Mouse (Mus musculus): ENCODE measurements at regions not wholly inside any gene's neighbourhood (a gene's known extent, or its start where the extent isn't known, plus 50 kb on each side); places are given as distances from the start of the nearest gene placed in this dataset.
"Not testable (repeated sequence)": the region's sequence is repeated elsewhere in the genome, so short reads cannot be mapped to it uniquely, and the experiment has no call there.

GRCm38 (mm10) chr12:77589416-77589815, 351.5 kb downstream of the Fut8 start:
- no peak for DNase-seq

DNA sequence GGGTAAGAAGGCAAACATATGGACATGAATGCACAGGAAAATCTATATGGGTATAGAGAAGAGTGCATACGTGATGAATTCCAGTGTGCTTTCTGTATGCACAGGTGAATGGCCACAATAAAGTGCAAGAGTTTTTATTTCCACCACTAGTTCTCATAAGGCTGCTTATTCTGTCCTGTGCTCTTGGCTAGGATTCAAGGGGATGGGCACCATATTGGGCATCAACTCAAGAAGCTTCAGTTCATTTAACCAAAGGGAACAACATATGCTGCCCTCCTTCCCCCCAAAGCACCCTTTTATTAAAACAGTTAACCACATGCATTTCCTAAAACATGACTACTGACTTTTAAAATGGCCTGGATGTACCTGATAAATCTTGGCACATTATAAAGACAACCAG, 356.2 kb downstream of the Fut8 start:
- no peak for DNase-seq

DNA sequence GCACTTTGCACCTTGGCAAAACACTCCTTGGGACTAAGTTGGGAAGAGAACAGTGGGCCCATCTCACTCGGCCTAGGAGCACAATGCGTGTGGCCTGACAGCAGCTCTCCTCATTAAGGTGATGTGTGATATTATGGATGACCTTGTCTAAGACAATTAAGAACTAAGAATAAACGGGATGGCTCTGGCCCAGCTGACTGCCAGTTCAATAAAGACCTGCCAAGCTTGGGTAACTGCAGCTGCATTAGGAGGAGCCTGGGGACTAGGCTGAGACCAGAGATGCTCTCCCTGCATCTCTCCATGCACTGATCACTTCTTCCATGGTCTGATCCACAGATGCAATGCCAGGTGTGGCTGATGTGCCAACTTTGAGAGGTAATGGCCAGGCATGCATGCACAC, 356.7 kb downstream of the Fut8 start:
- peak; percentile 28 to 50 for DNase-seq

DNA sequence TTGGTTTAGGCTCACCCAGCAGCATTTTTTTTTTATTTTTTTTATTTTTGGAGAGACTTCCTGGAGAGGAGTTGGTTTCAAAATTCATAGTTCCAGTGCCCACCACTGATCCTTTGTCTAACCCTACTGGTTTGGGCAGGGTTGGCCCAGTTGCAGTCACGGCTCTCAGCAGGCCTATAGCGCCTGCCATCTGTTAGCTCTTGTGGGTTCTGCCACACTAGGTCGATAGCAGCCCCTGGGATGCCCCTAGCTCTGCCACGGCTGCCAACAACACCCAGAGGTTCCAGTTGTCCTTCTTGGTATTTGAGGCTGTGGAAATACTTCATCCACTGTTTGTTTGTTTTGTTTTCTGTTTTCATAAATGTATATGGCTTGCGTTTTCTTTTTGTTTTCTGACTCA, 357.9 kb downstream of the Fut8 start:
- DNase-seq = no peak

DNA sequence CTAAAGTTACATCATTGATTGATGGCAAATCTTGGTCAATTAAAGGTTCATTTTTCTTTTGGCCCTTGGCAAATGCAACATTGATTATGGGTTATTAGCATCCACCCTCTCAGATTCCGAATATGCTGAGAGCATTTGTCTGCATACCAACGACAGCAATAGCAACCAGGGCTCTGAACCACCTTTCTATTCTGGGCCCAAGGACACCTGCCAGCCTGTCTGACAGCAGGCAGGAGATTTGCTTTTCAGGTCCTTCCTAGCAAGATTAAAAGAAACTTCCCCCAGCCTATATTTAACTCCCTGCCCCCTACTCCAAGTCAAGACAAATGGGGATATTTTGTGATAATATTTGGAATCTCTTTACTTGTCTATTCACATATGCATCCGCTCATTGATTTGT, 358.8 kb downstream of the Fut8 start:
- DNase-seq = peak; percentile 40 to 60

- DNase-seq = peak; percentile 72 to 80
Measured at GRCm38 (mm10) chr12:77597627-77598333, 359.9 kb downstream of the Fut8 start.

DNA sequence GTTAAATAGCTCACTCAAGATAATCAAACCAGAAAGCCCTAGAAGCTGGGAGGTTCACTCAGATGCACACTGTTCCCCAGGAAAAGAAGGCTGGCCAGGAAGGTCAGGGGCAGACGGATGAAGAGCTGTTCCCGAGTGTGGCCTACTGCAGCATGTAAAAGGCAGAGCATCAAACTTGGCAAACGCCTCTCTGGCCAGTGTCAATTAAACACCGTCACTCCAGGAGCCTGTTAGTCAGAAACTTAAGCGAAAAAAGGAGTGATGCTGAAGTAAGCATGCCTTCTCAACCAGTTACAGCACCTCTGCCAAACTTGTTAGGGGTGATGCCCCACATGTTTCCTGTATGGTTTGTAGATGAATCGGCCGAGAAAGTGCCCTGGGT, 360.4 kb downstream of the Fut8 start:
- peak; percentile 35 to 37 for DNase-seq

- DNase-seq = no peak
Measured at GRCm38 (mm10) chr12:77599391-77599790, 361.5 kb downstream of the Fut8 start.

GRCm38 (mm10) chr12:77603832-77604501, 366.0 kb downstream of the Fut8 start:
- DNase-seq = no peak

DNA sequence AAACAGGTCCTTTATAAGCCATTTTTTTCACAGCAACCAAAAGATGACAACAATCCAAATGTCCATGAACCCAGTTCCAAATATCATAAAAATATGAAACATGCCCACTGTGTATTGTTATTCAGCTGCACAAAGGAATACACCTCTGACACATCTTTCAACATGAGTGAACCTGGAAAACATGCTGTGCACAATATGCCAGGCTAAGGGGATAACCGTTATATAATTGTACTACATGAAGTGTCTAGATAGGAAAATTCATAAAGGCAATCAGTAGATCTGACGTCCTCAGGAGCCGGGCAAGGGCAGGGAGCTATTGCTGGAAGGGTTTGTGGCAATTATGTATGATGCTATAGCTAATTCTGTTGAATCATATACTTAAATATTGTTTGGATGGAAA, 379.6 kb downstream of the Fut8 start:
- DNase-seq = no peak

- peak; percentile 16 to 34 for DNase-seq
Measured at GRCm38 (mm10) chr12:77622243-77622642, 384.3 kb downstream of the Fut8 start.

- not testable (repeated sequence) for DNase-seq
Measured at GRCm38 (mm10) chr12:77624323-77624722, 386.4 kb downstream of the Fut8 start.

- no peak for DNase-seq
Measured at GRCm38 (mm10) chr12:77628358-77628850, 390.5 kb downstream of the Fut8 start.

- DNase-seq = no peak
Measured at GRCm38 (mm10) chr12:77633981-77634650, 396.2 kb downstream of the Fut8 start.

DNA sequence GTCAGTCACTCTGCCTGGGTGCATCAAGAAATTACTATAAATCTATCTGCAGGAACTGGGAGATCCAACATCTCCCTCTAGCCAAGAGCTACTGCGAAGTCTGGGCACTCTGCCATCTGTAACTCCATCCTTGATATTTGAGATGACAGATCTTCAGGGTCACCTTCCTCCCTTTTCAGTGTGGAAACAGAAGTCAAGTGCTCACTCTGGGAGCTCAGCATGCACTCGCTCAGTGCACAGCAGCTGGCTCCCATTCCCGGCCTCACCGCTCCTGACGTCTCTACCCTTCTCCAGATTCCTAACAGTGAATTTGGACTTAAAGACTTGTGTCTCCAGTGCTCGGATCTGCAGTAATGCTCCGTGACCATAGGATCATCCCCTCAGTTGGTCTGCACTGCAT, 400.3 kb downstream of the Fut8 start:
- DNase-seq = peak; percentile 35 to 36

DNA sequence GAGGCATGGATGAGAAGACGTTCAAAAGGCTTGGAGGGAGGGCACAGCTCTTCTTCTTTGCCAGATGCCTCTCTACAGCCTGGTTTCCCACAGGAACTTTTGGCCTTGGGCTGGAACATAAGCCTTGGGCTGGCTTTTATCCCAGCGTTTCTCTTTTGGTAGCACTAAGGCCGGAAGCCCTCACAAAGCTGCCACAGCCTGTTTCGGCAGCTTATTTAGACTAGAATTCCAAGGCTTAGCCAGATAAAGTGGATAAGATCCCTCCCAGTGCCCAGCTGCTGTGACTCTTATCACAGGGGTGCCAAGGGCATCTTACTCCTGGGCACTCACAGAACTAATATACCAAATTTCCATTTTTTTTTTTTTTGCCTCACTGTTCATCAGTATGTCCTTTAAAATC, 404.4 kb downstream of the Fut8 start:
- DNase-seq = no peak

DNA sequence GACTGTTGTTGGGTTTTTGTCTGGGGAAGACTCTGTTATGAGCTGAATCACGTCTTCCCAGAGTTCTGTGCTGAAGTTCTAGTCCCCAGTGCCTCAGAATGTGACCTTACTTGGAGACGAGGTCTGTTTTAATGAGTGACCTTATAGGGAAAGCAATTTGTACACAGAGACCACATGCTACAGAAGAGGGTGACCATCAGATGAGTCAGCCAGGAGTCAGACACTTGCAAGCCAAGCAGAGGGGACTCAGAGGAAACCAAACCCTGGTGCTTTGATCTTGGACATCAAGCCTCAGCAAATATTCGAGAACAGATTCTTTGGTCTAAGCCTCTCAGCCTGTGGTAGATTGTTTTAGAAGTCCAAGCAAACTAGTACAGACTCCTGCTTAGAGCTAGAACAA, 409.9 kb downstream of the Fut8 start:
- DNase-seq = no peak

DNA sequence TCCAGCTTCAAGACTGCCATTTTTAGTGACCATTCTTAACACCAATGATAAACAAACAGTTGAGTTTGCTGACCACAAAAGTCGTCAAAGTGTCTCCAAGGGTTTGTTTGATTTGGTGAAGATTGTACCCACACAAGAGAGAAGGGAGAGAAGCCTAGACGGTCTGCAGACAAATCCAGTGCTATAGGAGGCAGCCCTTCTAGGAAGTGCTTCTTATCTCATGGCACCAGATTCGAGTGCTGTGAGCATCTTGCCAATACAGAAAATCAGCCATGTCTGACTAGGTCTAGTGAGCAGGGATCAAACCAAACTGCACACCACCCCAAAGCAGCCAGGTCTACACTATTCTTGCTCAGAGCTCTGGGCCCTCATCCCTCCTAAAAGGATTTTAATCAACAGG, 416.4 kb downstream of the Fut8 start:
- DNase-seq = no peak

GRCm38 (mm10) chr12:77657060-77657459, 419.1 kb downstream of the Fut8 start:
- no peak for DNase-seq

DNA sequence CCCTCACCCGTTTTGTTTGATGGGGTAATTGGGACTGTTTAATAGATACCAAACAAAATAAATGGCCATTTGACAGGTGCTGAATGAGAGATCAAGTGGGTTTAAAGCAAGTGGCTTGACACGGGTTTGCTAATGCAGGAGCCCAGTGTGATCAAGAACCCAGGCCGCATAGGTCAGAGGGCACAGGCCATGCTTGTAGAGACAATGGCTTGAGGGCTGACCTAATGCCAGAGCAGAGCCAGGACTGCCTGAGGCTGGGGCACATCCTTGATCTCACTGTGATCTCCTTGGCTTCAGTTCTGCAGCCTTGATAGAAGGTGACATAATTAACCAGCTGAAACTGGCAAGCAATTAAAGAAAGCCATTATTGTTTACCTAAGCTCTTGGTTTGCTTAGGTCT, 420.0 kb downstream of the Fut8 start:
- no peak for DNase-seq

DNA sequence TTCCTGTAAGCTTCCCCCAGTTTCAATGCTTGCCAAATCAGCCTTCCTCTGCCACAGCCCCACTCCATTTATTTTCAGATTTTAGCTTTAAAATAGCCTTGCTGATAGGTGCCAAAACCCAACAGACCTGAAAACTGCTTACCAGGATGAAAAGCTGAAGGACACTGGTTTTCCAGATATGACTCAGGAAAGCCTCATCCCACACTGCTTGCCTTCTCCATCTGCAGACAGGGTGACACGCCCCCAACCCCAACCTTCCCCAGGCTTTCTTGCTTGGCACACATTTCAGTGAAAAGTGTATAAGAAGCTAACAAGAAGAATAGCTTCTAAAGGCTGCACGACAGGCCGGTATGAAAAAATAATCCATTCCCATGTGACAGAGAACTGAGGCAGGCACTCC, 425.3 kb downstream of the Fut8 start:
- no peak for DNase-seq

GRCm38 (mm10) chr12:77663665-77664374, 425.9 kb downstream of the Fut8 start:
- DNase-seq = no peak

DNA sequence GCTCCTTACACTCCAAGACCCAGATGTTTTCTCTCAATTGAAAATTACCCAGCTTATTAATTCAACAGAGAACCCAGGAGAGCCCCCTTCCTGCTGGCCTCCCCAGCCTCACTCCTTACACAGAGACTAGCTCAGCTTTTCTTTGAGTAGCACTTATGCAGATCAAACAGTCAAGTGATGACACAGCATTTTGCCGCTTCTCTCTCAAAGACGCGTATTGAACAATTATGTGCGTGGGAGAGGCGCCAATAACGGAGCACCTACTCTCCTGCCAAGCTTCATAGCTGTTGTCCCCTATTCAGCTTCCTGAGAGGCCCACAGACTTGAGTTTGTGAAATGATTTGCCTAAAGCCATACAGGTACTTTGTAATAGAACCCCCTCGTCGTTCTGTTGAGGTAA, 428.5 kb downstream of the Fut8 start:
- no peak for DNase-seq

All from heart, adult 18-20 months (tissue).